Mouse (Mus musculus): ENCODE data around the gene Nkx2-4. TPM values are rescaled to one million over a fixed set of nuclear protein-coding genes. Genes with fewer than 3 reads are reported as not detected.

Gene Nkx2-4
- polyA plus RNA-seq (2015; fragmentation: Nextera tagmentation; extraction: Ambion mirVana): not detected in 2 replicates

- ATAC-seq (ENCODE audit: low FRiP score): 0 out of 2 replicates have a peak, but pooled peaks have one; percentile 18
- no peak within 1 kb of the TSS for H3K27ac ChIP-seq (replicated peaks)
- peak within 1 kb of the TSS; percentile 52 for H3K4me2 ChIP-seq
- H3K4me3 ChIP-seq (replicated peaks): peak within 1 kb of the TSS; percentile 32
- peaks cover 20% of the 10 kb centered on the region for H3K4me1 ChIP-seq
- under 1% methylated on average over 69 of the region's 82 CpGs for WGBS
- peaks cover 68% of the 10 kb centered on the region for H3K27me3 ChIP-seq (replicated peaks)
- no peaks in the 10 kb centered on the region for H3K9me3 ChIP-seq (replicated peaks)
- no peak within 1 kb of the TSS for H3K9ac ChIP-seq (replicated peaks)
- H3K36me3 ChIP-seq: no peaks in the 10 kb centered on the region
Measured at GRCm38 (mm10) chr2:147085072-147085870, at the start of gene Nkx2-4. Gene Nkx2-4, minus strand, starts transcription at chr2:147085445.

GRCm38 (mm10) chr2:147127366-147127765, 42.1 kb upstream of the Nkx2-4 start:
- H3K4me2 ChIP-seq: no peak overlapping the region
- no peak overlapping the region for H3K27ac ChIP-seq (replicated peaks)
- H3K4me1 ChIP-seq: no peaks in the 10 kb centered on the region
- no peaks in the 10 kb centered on the region for H3K9me3 ChIP-seq (replicated peaks)
- H3K36me3 ChIP-seq: no peaks in the 10 kb centered on the region
- H3K4me3 ChIP-seq (replicated peaks): no peak overlapping the region
- no peak for ATAC-seq (ENCODE audit: low FRiP score)
- no peak overlapping the region for H3K9ac ChIP-seq (replicated peaks)
- 83% methylated on average over 6 of the region's 6 CpGs for WGBS
- no peaks in the 10 kb centered on the region for H3K27me3 ChIP-seq (replicated peaks)

- no peak overlapping the region for H3K9ac ChIP-seq (replicated peaks)
- no peak overlapping the region for H3K27ac ChIP-seq (replicated peaks)
- H3K4me3 ChIP-seq (replicated peaks): no peak overlapping the region
- no peaks in the 10 kb centered on the region for H3K36me3 ChIP-seq
- no peak overlapping the region for H3K4me2 ChIP-seq
- no peaks in the 10 kb centered on the region for H3K9me3 ChIP-seq (replicated peaks)
- WGBS: 93% methylated on average over 1 of the region's 1 CpGs
- H3K4me1 ChIP-seq: no peaks in the 10 kb centered on the region
- ATAC-seq (ENCODE audit: low FRiP score): no peak
- no peaks in the 10 kb centered on the region for H3K27me3 ChIP-seq (replicated peaks)
Measured at GRCm38 (mm10) chr2:147119736-147120135, 34.5 kb upstream of the Nkx2-4 start.

GRCm38 (mm10) chr2:147086441-147086840, 1.2 kb upstream of the Nkx2-4 start:
- Histone ChIP-seq H3K27ac (replicated peaks) (no peak overlapping the region), H3K4me1 (peaks cover 20% of the 10 kb centered on the region), H3K4me3 (replicated peaks) (no peak overlapping the region), H3K9me3 (replicated peaks) (no peaks in the 10 kb centered on the region), H3K9ac (replicated peaks) (no peak overlapping the region), H3K36me3 (no peaks in the 10 kb centered on the region), H3K4me2 (no peak overlapping the region), H3K27me3 (replicated peaks) (peaks cover 61% of the 10 kb centered on the region)
- ATAC-seq (ENCODE audit: low FRiP score): no peak
- WGBS: 11% methylated on average over 5 of the region's 5 CpGs

GRCm38 (mm10) chr2:147085937-147086336, 692 bp upstream of the Nkx2-4 start:
- no peak overlapping the region for H3K4me3 ChIP-seq (replicated peaks)
- no peak for ATAC-seq (ENCODE audit: low FRiP score)
- H3K27ac ChIP-seq (replicated peaks): no peak overlapping the region
- no peaks in the 10 kb centered on the region for H3K36me3 ChIP-seq
- WGBS: 5% methylated on average over 6 of the region's 6 CpGs
- H3K4me2 ChIP-seq: no peak overlapping the region
- peaks cover 66% of the 10 kb centered on the region for H3K27me3 ChIP-seq (replicated peaks)
- peaks cover 20% of the 10 kb centered on the region for H3K4me1 ChIP-seq
- no peaks in the 10 kb centered on the region for H3K9me3 ChIP-seq (replicated peaks)
- H3K9ac ChIP-seq (replicated peaks): no peak overlapping the region

GRCm38 (mm10) chr2:147084366-147085071, 726 bp downstream of the Nkx2-4 start:
- Histone ChIP-seq H3K27me3 (replicated peaks) (peaks cover 69% of the 10 kb centered on the region), H3K27ac (replicated peaks) (no peak overlapping the region), H3K9me3 (replicated peaks) (no peaks in the 10 kb centered on the region), H3K4me1 (peaks cover 20% of the 10 kb centered on the region), H3K36me3 (no peaks in the 10 kb centered on the region), H3K4me3 (replicated peaks) (peak overlapping the region; percentile 32), H3K4me2 (peak overlapping the region; percentile 52), H3K9ac (replicated peaks) (no peak overlapping the region)
- ATAC-seq (ENCODE audit: low FRiP score): peak; percentile 40; the same call in 1 of the 2 replicates
- WGBS: 1% methylated on average over 101 of the region's 106 CpGs

GRCm38 (mm10) chr2:147083471-147084365, 1.5 kb downstream of the Nkx2-4 start:
- ATAC-seq (ENCODE audit: low FRiP score): peak; percentile 35; the same call in 1 of the 2 replicates
- Histone ChIP-seq H3K27ac (replicated peaks) (no peak overlapping the region), H3K9ac (replicated peaks) (no peak overlapping the region), H3K4me3 (replicated peaks) (peak overlapping the region; percentile 32), H3K36me3 (no peaks in the 10 kb centered on the region), H3K27me3 (replicated peaks) (peaks cover 78% of the 10 kb centered on the region), H3K4me1 (peaks cover 20% of the 10 kb centered on the region), H3K4me2 (peak overlapping the region; percentile 52), H3K9me3 (replicated peaks) (no peaks in the 10 kb centered on the region)
- WGBS: 2% methylated on average over 59 of the region's 72 CpGs

- no peak for ATAC-seq (ENCODE audit: low FRiP score)
- WGBS: 65% methylated on average over 4 of the region's 4 CpGs
- Histone ChIP-seq H3K27me3 (replicated peaks) (peaks cover 72% of the 10 kb centered on the region), H3K36me3 (no peaks in the 10 kb centered on the region; the same call in 1 of the 2 replicates), H3K9me3 (replicated peaks) (no peaks in the 10 kb centered on the region), H3K4me2 (no peak overlapping the region), H3K4me1 (peaks cover 20% of the 10 kb centered on the region), H3K27ac (replicated peaks) (no peak overlapping the region), H3K9ac (replicated peaks) (no peak overlapping the region), H3K4me3 (replicated peaks) (no peak overlapping the region)
Measured at GRCm38 (mm10) chr2:147082391-147082790, 2.9 kb downstream of the Nkx2-4 start.

DNA sequence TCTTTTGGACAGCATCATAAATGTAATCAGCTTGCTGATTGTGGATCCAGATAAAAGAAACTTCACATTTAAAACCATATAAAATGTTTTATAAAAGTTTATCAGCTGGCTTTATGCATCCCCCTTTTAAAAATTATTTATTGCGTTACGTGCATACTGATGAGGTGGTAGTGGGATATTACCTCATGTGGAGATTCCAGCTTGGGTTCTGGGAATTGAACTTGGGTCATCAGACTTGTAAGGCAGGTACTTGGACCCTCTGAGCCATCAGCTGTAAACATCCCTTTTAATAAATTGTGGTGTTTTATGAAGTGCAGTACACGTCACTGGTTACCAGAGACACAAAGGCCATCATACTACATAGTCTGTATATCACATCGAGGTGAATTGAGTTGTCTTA, 10.8 kb downstream of the Nkx2-4 start:
- H3K9me3 ChIP-seq (replicated peaks): no peaks in the 10 kb centered on the region
- no peak overlapping the region for H3K27ac ChIP-seq (replicated peaks)
- no peak for ATAC-seq (ENCODE audit: low FRiP score)
- no peaks in the 10 kb centered on the region for H3K4me1 ChIP-seq
- H3K27me3 ChIP-seq (replicated peaks): peaks cover 7% of the 10 kb centered on the region
- no peak overlapping the region for H3K9ac ChIP-seq (replicated peaks)
- 92% methylated on average over 4 of the region's 4 CpGs for whole genome bisulfite sequencing
- no peak overlapping the region for H3K4me3 ChIP-seq (replicated peaks)
- no peak overlapping the region for H3K4me2 ChIP-seq
- peaks cover 12% of the 10 kb centered on the region for H3K36me3 ChIP-seq

DNA sequence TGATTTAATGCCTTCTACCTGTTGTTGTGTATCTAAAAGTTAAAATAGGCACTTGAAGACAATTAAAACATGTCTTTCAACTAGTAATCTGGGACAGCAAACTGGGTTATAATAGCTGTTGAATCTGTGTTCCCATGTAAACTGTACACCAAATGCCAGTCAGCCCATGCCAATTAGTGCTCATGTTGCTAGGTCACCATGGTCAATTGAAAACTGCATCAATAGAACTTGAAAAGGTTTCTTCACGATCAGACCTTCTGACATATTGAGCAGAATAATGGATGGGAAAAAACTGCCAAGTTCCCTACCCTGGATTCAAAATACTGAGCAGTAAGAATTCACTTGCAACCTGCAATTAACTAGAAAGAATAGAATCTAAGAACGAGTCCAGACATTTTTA, 11.3 kb downstream of the Nkx2-4 start:
- H3K27ac ChIP-seq (replicated peaks): no peak overlapping the region
- no peak overlapping the region for H3K4me2 ChIP-seq
- H3K9me3 ChIP-seq (replicated peaks): no peaks in the 10 kb centered on the region
- H3K4me1 ChIP-seq: no peaks in the 10 kb centered on the region
- H3K36me3 ChIP-seq: peaks cover 16% of the 10 kb centered on the region
- no peak overlapping the region for H3K9ac ChIP-seq (replicated peaks)
- H3K27me3 ChIP-seq (replicated peaks): peaks cover 3% of the 10 kb centered on the region
- 43% methylated on average over 2 of the region's 2 CpGs for WGBS
- no peak for ATAC-seq (ENCODE audit: low FRiP score)
- H3K4me3 ChIP-seq (replicated peaks): no peak overlapping the region

- Histone ChIP-seq H3K36me3 (peaks cover 8% of the 10 kb centered on the region; the same call in 1 of the 2 replicates), H3K27me3 (replicated peaks) (no peaks in the 10 kb centered on the region), H3K27ac (replicated peaks) (no peak overlapping the region), H3K4me1 (peaks cover 2% of the 10 kb centered on the region; the same call in 1 of the 2 replicates), H3K9me3 (replicated peaks) (no peaks in the 10 kb centered on the region), H3K9ac (replicated peaks) (no peak overlapping the region), H3K4me2 (no peak overlapping the region), H3K4me3 (replicated peaks) (no peak overlapping the region)
- no peak for ATAC-seq (ENCODE audit: low FRiP score)
- WGBS: 95% methylated on average over 1 of the region's 1 CpGs
Measured at GRCm38 (mm10) chr2:147070305-147070704, 14.9 kb downstream of the Nkx2-4 start.
